Mouse (Mus musculus) embryonic facial prominence, embryonic 13.5 days (tissue): Measurements from ENCODE around the gene Irf3. TPM values are rescaled to one million over a fixed set of nuclear protein-coding genes. Genes with fewer than 3 reads are reported as not detected.
A peak's percentile ranks its signal among the peaks of the same experiment; 100 is the strongest.
"Not testable (repeated sequence)": the region's sequence is repeated elsewhere in the genome, so short reads cannot be mapped to it uniquely, and the experiment has no call there.

ENCODE experiments used
- ATAC-seq: fragments of 200-750 bp; cut with Nextera tagmentation; 2 replicates; pipeline ENCODE4 v1.8.0; 2017; ENCODE audit warnings: low read depth; ENCODE audit not compliant: insufficient number of reproducible peaks, insufficient read depth, low FRiP score, low TSS enrichment
- H3K27ac ChIP-seq: fragments of 300-500 bp; sonication (generic); 2 replicates; pipeline ENCODE4 v1.5.1; 2015; ENCODE audit warnings: moderate library complexity, mild to moderate bottlenecking, inconsistent platforms
- H3K27me3 ChIP-seq: fragments of 300-500 bp; sonication (generic); 2 replicates; pipeline ENCODE4 v1.6.1; 2015; ENCODE audit warnings: mild to moderate bottlenecking, inconsistent platforms
- H3K36me3 ChIP-seq: fragments of 300-500 bp; sonication (generic); 2 replicates; pipeline ENCODE4 v1.6.1; 2015; ENCODE audit warnings: mild to moderate bottlenecking, inconsistent platforms
- H3K4me1 ChIP-seq: fragments of 300-500 bp; sonication (generic); 2 replicates; pipeline ENCODE4 v1.6.1; 2015; ENCODE audit warnings: inconsistent platforms
- H3K4me2 ChIP-seq: fragments of 300-500 bp; sonication (generic); 2 replicates; pipeline ENCODE4 v1.6.1; 2015; ENCODE audit warnings: moderate library complexity, mild to moderate bottlenecking, inconsistent platforms
- H3K4me3 ChIP-seq: fragments of 300-500 bp; sonication (generic); 2 replicates; pipeline ENCODE4 v1.5.1; 2015; ENCODE audit warnings: mild to moderate bottlenecking, inconsistent platforms
- H3K9ac ChIP-seq: fragments of 300-500 bp; sonication (generic); 2 replicates; pipeline ENCODE4 v1.6.1; 2015; ENCODE audit warnings: mild to moderate bottlenecking, inconsistent platforms
- H3K9me3 ChIP-seq: fragments of 300-500 bp; sonication (generic); 2 replicates; pipeline ENCODE4 v1.6.1; 2016; ENCODE audit warnings: inconsistent platforms
- WGBS: fragments of 180-500 bp; shearing (Covaris S2); methylation state at CpG from one replicate; pipeline ENCODE4 v1.1.7; 2015; ENCODE audit warnings: mixed read lengths; 5-methylcytosine and 5-hydroxymethylcytosine counted together
- polyA plus RNA-seq: library from polyadenylated mRNA; unstranded; fragments of >200 nt; fragmentation: Nextera tagmentation; extraction: Ambion mirVana; gene quantifications from 2 replicates; pipeline ENCODE4 v1.2.1, GENCODE M21; 2015

The Irf3 gene
- polyA plus RNA-seq, 1 experiment from 2014 or later: 99.7 TPM

- no peak overlapping the region for H3K4me2 ChIP-seq
- peaks cover 53% of the 10 kb centered on the region for H3K36me3 ChIP-seq
- H3K9me3 ChIP-seq: no peaks in the 10 kb centered on the region
- 95% methylated on average over 16 of the region's 16 CpGs for WGBS
- no peak for ATAC-seq
- H3K4me3 ChIP-seq: no peak overlapping the region
- peaks cover 21% of the 10 kb centered on the region for H3K4me1 ChIP-seq
- no peaks in the 10 kb centered on the region for H3K27me3 ChIP-seq
- H3K27ac ChIP-seq: no peak overlapping the region
- H3K9ac ChIP-seq: no peak overlapping the region
Measured at GRCm38 (mm10) chr7:45013366-45014095, 16.1 kb downstream of the Irf3 start.

- Histone ChIP-seq H3K27me3 (no peaks in the 10 kb centered on the region), H3K4me1 (peaks cover 26% of the 10 kb centered on the region), H3K9me3 (no peaks in the 10 kb centered on the region), H3K36me3 (peaks cover 48% of the 10 kb centered on the region), H3K4me2 (no peak overlapping the region), H3K4me3 (no peak overlapping the region; the same call in 1 of the 2 replicates), H3K27ac (no peak overlapping the region), H3K9ac (peak overlapping the region; percentile 37; the same call in 1 of the 2 replicates)
- no peak for ATAC-seq
- 95% methylated on average over 3 of the region's 3 CpGs for whole genome bisulfite sequencing
Measured at GRCm38 (mm10) chr7:45014096-45014451, 16.6 kb downstream of the Irf3 start.

DNA sequence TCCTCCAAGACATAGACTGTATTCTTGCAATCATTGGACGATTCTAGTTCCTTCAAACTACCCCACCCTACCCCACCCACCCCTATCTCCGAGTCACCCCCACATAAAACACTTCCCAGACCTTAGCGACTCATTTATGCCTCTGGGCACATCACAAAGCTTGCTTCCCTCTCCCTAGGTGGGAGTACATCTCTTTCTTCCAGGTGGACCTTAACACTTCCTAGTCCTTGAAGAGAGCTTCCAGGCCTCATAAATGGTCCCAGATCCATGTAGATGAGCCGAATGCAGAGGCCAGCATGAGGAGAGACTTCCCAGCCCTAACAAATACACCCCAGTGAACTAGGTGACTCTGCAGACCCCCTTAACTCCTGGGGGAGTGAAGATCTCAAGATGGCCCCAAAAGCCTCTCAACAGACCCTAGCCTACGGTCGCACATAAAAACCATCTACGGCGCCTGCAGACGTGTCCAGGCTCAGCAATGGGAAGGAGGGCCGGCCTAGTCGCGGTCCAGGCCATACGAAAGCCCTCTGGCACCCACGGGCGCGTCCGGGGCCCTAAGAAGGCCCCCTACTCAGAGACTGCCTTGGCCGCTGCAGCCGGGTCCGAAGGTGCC, 18.0 kb downstream of the Irf3 start:
- no peak for ATAC-seq
- WGBS: 1% methylated on average over 20 of the region's 20 CpGs

GRCm38 (mm10) chr7:45015957-45016612, 18.6 kb downstream of the Irf3 start, which contains the start of gene Scaf1:
Gene Scaf1, minus strand, starts transcription at chr7:45016363.
- peak within 1 kb of the TSS; percentile 95 for H3K27ac ChIP-seq
- peak within 1 kb of the TSS; percentile 90 for H3K4me3 ChIP-seq
- H3K9me3 ChIP-seq: no peaks in the 10 kb centered on the region
- peaks cover 29% of the 10 kb centered on the region for H3K4me1 ChIP-seq
- peak within 1 kb of the TSS; percentile 90 for H3K4me2 ChIP-seq
- H3K36me3 ChIP-seq: peaks cover 29% of the 10 kb centered on the region
- peak; percentile 91 for ATAC-seq
- under 1% methylated on average over 69 of the region's 69 CpGs for WGBS
- H3K27me3 ChIP-seq: no peaks in the 10 kb centered on the region
- peak within 1 kb of the TSS; percentile 97 for H3K9ac ChIP-seq

More for the DNA sequence above, 18.0 kb downstream of the Irf3 start:
- Histone ChIP-seq H3K4me3 (peak overlapping the region; percentile 90), H3K27me3 (no peaks in the 10 kb centered on the region), H3K27ac (peak overlapping the region; percentile 95), H3K4me2 (peak overlapping the region; percentile 80), H3K9me3 (no peaks in the 10 kb centered on the region), H3K4me1 (peaks cover 29% of the 10 kb centered on the region), H3K36me3 (peaks cover 34% of the 10 kb centered on the region), H3K9ac (peak overlapping the region; percentile 97)

DNA sequence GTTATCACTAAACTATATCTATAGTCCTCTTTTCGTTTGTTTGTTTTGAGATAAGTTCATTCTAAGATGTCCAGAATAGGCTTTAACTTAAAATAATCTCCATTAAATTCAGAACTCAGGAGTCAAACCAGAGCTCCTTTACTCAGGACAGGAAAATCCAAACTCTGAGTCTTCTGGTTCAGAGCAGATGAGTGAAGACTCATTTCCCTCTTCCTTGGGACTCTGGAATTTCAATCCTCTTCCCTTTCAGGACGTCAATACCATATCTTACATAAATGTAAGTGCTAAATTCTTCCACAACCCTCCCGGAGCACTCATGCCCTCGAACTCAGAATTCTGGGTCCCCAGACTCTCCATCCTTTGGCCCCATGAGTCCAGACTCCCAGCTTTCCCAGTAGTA, 19.3 kb downstream of the Irf3 start:
- no peaks in the 10 kb centered on the region for H3K9me3 ChIP-seq
- H3K4me1 ChIP-seq: peaks cover 29% of the 10 kb centered on the region
- peaks cover 23% of the 10 kb centered on the region for H3K36me3 ChIP-seq
- no peak for ATAC-seq
- peak overlapping the region; percentile 62 for H3K9ac ChIP-seq
- WGBS: under 1% methylated on average over 4 of the region's 4 CpGs
- H3K27ac ChIP-seq: peak overlapping the region; percentile 95
- no peaks in the 10 kb centered on the region for H3K27me3 ChIP-seq
- H3K4me3 ChIP-seq: peak overlapping the region; percentile 90
- H3K4me2 ChIP-seq: peak overlapping the region; percentile 90

DNA sequence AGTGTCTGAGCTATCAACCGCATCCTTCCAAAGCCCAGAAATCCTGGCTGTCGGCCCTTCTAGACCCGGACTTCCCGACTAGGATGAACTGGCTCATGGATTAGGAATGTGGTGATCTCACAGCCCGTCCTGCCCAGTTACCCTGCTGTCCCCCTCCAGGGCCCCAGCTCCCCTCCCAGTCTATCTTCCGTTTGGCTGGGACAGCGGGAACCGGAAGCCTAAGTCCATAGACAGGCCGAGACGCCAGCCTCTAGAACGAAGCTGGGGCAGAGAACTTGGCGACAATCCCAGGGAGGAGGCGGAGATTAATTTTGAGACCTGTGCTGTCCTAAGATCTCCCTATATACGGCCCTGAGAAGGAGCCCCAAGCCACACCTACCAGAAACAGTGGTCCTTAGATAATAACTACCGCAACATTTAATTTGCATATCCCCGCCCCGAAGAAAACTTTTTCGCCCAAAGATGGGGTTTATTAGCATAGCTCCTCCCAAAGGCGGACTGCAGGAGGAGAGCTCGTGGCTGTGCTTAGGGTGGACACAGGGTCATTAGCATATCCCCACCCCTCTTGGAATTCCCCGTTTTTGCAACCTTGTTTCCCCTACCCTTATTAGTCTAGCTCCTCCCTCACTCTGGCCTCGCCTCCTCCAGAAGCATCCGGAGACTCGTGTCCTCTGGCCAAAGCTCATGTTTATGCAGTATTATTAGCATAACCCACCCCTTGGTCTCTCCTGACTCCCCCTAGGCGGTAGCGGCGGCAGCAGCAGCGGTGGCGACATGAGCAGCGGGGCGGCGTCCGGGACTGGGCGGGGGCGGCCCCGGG, 20.0 kb downstream of the Irf3 start, which contains the start of gene Rras:
Gene Rras (plus strand): TSS at position 720 of the 820 bp plus-strand sequence.
- Histone ChIP-seq H3K27ac (peak within 1 kb of the TSS; percentile 95), H3K4me3 (peak within 1 kb of the TSS; percentile 90), H3K27me3 (no peaks in the 10 kb centered on the region), H3K9ac (peak within 1 kb of the TSS; percentile 75), H3K4me1 (peaks cover 29% of the 10 kb centered on the region), H3K36me3 (peaks cover 16% of the 10 kb centered on the region), H3K4me2 (peak within 1 kb of the TSS; percentile 90), H3K9me3 (no peaks in the 10 kb centered on the region)
- peak; percentile 88 for ATAC-seq
- under 1% methylated on average over 36 of the region's 36 CpGs for WGBS

GRCm38 (mm10) chr7:45019031-45019571, 21.7 kb downstream of the Irf3 start:
- Histone ChIP-seq H3K4me3 (0 out of 2 replicates have a peak overlapping the region, but pooled peaks have one; percentile 90), H3K4me1 (peaks cover 26% of the 10 kb centered on the region), H3K9ac (0 out of 2 replicates have a peak overlapping the region, but pooled peaks have one; percentile 44), H3K9me3 (no peaks in the 10 kb centered on the region), H3K36me3 (no peaks in the 10 kb centered on the region), H3K4me2 (peak overlapping the region; percentile 90), H3K27me3 (no peaks in the 10 kb centered on the region), H3K27ac (peak overlapping the region; percentile 28; the same call in 1 of the 2 replicates)
- WGBS: 32% methylated on average over 8 of the region's 8 CpGs
- ATAC-seq: no peak

DNA sequence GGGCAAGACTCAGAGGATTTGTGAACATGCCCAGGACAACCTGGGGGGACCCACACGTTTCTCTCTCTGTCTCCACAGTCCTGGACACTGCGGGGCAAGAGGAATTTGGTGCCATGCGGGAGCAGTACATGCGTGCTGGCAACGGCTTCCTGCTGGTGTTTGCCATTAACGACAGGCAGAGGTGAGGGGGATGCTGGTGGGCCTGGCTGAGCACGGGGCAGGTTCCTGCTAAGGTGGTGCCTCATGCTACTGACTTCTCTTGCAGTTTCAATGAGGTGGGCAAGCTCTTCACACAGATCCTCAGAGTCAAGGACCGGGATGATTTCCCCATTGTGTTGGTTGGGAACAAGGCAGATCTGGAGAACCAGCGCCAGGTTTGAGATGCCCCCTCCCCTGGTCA, 22.8 kb downstream of the Irf3 start:
- Histone ChIP-seq H3K27ac (no peak overlapping the region), H3K4me2 (no peak overlapping the region), H3K27me3 (no peaks in the 10 kb centered on the region), H3K9ac (no peak overlapping the region), H3K4me1 (peaks cover 20% of the 10 kb centered on the region), H3K4me3 (no peak overlapping the region), H3K36me3 (no peaks in the 10 kb centered on the region), H3K9me3 (no peaks in the 10 kb centered on the region)
- no peak for ATAC-seq
- WGBS: 68% methylated on average over 9 of the region's 9 CpGs

GRCm38 (mm10) chr7:45023711-45024110, 26.3 kb downstream of the Irf3 start:
- not testable (repeated sequence) for H3K9ac ChIP-seq, H3K4me1 ChIP-seq, H3K27ac ChIP-seq, ATAC-seq, H3K4me3 ChIP-seq, H3K27me3 ChIP-seq, H3K4me2 ChIP-seq, H3K9me3 ChIP-seq
- H3K36me3 ChIP-seq: peaks cover 22% of the 10 kb centered on the region
- WGBS: 84% methylated on average over 5 of the region's 5 CpGs

DNA sequence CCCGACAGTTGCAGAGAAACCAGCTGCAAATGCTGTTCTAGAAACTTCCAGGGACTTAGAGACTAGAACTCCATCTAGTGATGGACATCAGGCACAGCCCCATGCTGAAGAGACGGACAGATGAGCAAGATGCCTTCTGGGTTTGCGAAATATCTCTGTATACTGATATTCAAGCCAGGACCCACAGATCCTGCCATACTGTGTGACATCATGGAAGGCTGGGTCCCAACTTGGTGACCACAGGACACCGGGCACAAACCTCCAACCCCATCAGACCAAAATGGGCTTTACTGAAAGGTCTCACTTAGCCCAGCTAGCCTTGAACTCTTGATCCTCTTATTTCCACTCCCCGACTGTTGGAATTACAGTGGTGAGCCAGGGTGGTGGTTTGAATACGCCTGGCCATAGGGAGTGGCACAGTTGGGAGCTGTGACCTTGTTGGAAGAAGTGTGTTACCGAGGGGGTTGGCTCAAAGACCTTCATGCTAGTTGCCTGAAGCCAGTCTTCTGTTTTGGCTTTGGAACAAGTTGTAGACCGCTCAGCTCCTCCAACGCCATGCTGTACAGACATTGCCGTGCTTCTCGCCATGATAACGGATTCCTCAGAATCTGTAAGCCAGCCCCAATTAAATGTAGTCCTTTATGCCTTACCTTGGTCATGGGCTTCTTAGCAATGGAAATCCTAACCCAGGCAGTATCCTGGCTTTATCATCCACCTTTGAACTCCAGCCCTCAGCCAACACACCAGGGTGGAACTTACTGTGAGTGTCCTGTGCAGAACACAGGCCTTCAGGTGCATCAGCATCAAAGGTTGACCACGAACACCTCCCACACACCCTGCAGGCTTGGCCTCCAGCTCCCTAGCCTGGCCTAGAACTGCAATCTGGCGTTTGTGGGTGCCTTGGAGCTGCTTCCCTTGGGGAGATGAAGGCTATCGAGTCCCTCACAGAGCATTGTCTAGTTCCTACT, 27.1 kb downstream of the Irf3 start:
- no peak for ATAC-seq
- 83% methylated on average over 15 of the region's 15 CpGs for WGBS
- Histone ChIP-seq H3K27me3 (no peaks in the 10 kb centered on the region), H3K4me3 (no peak overlapping the region), H3K4me1 (peaks cover 3% of the 10 kb centered on the region; the same call in 1 of the 2 replicates), H3K9me3 (no peaks in the 10 kb centered on the region), H3K4me2 (no peak overlapping the region), H3K27ac (no peak overlapping the region), H3K9ac (0 out of 2 replicates have a peak overlapping the region, but pooled peaks have one; percentile 21), H3K36me3 (peaks cover 31% of the 10 kb centered on the region)
